Mouse (Mus musculus) kidney, adult 2 months (tissue): ENCODE data around the gene Il15.

Source experiments
- CTCF ChIP-seq: fragments of 200-500 bp; conservative IDR thresholded peaks from 2 replicates; pipeline ENCODE4 v1.5.1; 2011; ENCODE audit warnings: low read depth, mild to moderate bottlenecking, control low read depth, low read length, moderate library complexity, mixed read lengths; ENCODE audit not compliant: insufficient read depth, insufficient read length
- POLR2A ChIP-seq: fragments of 200-500 bp; IDR thresholded peaks from one replicate; pipeline ENCODE4 v1.6.1; 2011; ENCODE audit warnings: low read depth, low read length, control low read depth

- TF ChIP-seq POLR2A (no peak), CTCF (no peak)
Observed at GRCm38 (mm10) chr8:82346485-82346884, 56.5 kb downstream of the Il15 start.
